Mouse (Mus musculus) liver, embryonic 11.5 days (tissue): Measurements from ENCODE around the gene Klra1. TPM values are rescaled to one million over a fixed set of nuclear protein-coding genes. Genes with fewer than 3 reads are reported as not detected.
A peak's percentile ranks its signal among the peaks of the same experiment; 100 is the strongest.
"Not testable (repeated sequence)": the region's sequence is repeated elsewhere in the genome, so short reads cannot be mapped to it uniquely, and the experiment has no call there.

Experiments used
- ATAC-seq: fragments of 200-750 bp; cut with Nextera tagmentation; replicated peaks from 2 replicates; pipeline ENCODE4 v1.8.0; 2017; ENCODE audit warnings: moderate number of reproducible peaks, mild to moderate bottlenecking, moderate TSS enrichment, moderate library complexity; ENCODE audit not compliant: low FRiP score
- DNase-seq: peaks from one replicate; pipeline ENCODE4 v3.0.0-alpha.2; 2017; ENCODE audit warnings: low spot score
- H3K27ac ChIP-seq: fragments of 300-500 bp; sonication (generic); 2 replicates; pipeline ENCODE4 v1.5.1; 2014; ENCODE audit warnings: mild to moderate bottlenecking, low read depth, low read length, control low read depth
- H3K27me3 ChIP-seq: fragments of 300-500 bp; sonication (generic); replicated peaks from 2 replicates; pipeline ENCODE4 v1.6.1; 2014; ENCODE audit warnings: low read length, mixed read lengths; ENCODE audit not compliant: control insufficient read depth, insufficient read depth
- H3K36me3 ChIP-seq: fragments of 300-500 bp; sonication (generic); 2 replicates; pipeline ENCODE4 v1.6.1; 2014; ENCODE audit warnings: mild to moderate bottlenecking, low read length, moderate library complexity, mixed read lengths; ENCODE audit not compliant: control insufficient read depth, insufficient read depth
- H3K4me1 ChIP-seq: fragments of 300-500 bp; sonication (generic); replicated peaks from 2 replicates; pipeline ENCODE4 v1.6.1; 2014; ENCODE audit warnings: low read length, mixed read lengths; ENCODE audit not compliant: control insufficient read depth, insufficient read depth
- H3K4me2 ChIP-seq: fragments of 300-500 bp; sonication (generic); 2 replicates; pipeline ENCODE4 v1.6.1; 2014; ENCODE audit warnings: mild to moderate bottlenecking, control low read depth, moderate library complexity
- H3K4me3 ChIP-seq: fragments of 300-500 bp; sonication (generic); 2 replicates; pipeline ENCODE4 v1.5.1; 2014; ENCODE audit warnings: low read depth, low read length, control low read depth
- H3K9ac ChIP-seq: fragments of 300-500 bp; sonication (generic); 2 replicates; pipeline ENCODE4 v1.6.1; 2014; ENCODE audit warnings: low read depth, low read length, control low read depth
- H3K9me3 ChIP-seq: fragments of 300-500 bp; sonication (generic); 2 replicates; pipeline ENCODE4 v1.6.1; 2016; ENCODE audit warnings: low read length, inconsistent platforms, mixed read lengths; ENCODE audit not compliant: control insufficient read depth
- WGBS: fragments of 180-500 bp; shearing (Covaris S2); extraction: QIAGEN DNeasy Blood & Tissue Kit; methylation state at CpG from one replicate; pipeline ENCODE4 v1.1.7; 2014; 5-methylcytosine and 5-hydroxymethylcytosine counted together
- polyA plus RNA-seq: library from polyadenylated mRNA; unstranded; fragments of >200 nt; fragmentation: Nextera tagmentation; extraction: Ambion mirVana; gene quantifications from 2 replicates; pipeline ENCODE4 v1.2.1, GENCODE M21; 2014

Klra1 gene
- not detected in 2 replicates for polyA plus RNA-seq

DNA sequence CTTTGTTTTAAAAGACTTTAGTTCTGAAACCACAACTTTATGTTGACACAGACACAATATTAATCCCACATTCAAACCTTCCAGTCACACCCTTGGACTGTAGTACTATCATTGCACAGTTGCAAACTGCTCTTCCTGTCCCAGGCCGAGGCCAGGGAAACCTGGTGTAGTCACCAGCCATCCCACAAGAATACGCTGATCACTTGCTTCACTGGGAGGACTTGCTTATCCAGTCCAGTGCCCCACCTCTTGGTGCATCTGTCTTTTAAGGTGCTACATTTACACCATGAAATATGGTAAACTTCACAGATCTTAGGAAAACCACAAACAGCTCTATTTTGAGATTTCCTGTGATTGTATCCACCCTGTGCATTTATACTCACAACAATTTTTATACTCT is at the start of gene Klra1:
Klra1 (minus strand) TSS at position 125 of the 400 bp plus-strand sequence.
- WGBS = 75% methylated on average over 2 of the region's 2 CpGs
- no peaks in the 10 kb centered on the region for H3K4me1 ChIP-seq

DNA sequence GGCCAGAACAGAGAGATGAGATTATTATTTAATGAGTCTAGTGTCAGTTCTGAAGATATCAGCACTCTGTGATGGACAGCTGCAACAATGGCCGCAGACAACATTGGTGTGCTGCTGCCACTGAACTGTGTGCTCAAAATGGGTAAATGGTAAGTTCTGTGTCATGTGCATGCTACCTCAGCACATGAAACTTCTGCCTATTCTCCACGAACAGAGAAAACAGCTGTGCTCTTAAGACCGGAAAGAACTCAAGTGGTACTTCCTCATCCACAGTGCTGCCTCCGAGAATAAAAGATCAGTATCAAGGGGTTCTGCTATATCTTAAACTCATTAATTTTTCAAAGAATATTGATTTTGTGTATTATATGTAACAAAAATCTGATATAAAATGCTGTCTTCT is 42.8 kb upstream of the Klra1 start:
- Histone ChIP-seq H3K27ac (no peak overlapping the region), H3K9ac (no peak overlapping the region), H3K4me2 (no peak overlapping the region), H3K27me3 (no peaks in the 10 kb centered on the region), H3K4me3 (no peak overlapping the region), H3K4me1 (no peaks in the 10 kb centered on the region), H3K36me3 (no peaks in the 10 kb centered on the region), H3K9me3 (no peaks in the 10 kb centered on the region)
- 75% methylated on average over 4 of the region's 4 CpGs for WGBS
- ATAC-seq = no peak; the same call in 1 of the 2 replicates
- DNase-seq = no peak

More for the DNA sequence above, at the start of gene Klra1:
- no peak for DNase-seq
- Histone ChIP-seq H3K4me2 (no peak within 1 kb of the TSS), H3K36me3 (no peaks in the 10 kb centered on the region), H3K4me3 (no peak within 1 kb of the TSS), H3K27me3 (no peaks in the 10 kb centered on the region), H3K9ac (no peak within 1 kb of the TSS), H3K27ac (no peak within 1 kb of the TSS), H3K9me3 (no peaks in the 10 kb centered on the region)
- no peak for ATAC-seq

DNA sequence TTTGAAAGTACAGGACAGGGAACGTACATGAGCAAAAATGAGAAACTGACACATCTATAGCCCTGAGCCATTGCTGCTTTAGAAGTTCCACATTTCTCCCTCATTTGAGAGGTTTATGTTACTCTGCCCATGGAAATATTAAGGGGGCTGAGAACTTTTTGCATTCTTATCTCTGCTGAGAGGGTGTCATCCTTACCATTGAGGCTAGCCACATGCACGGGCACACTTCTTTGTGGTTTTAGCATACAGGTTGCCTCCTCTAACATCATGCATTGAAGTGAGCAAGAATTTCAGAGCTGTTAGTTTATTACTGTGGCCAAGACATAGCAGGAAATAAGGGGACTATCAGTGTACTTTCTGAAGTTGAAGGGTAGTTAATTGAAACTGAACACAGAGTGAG is 32.5 kb upstream of the Klra1 start:
- ATAC-seq = no peak
- no peak overlapping the region for H3K27ac ChIP-seq
- H3K4me3 ChIP-seq = no peak overlapping the region
- no peak for DNase-seq
- 77% methylated on average over 2 of the region's 2 CpGs for WGBS
- no peaks in the 10 kb centered on the region for H3K4me1 ChIP-seq
- H3K27me3 ChIP-seq = no peaks in the 10 kb centered on the region
- peaks cover 12% of the 10 kb centered on the region for H3K9me3 ChIP-seq
- no peak overlapping the region for H3K4me2 ChIP-seq
- no peaks in the 10 kb centered on the region for H3K36me3 ChIP-seq
- H3K9ac ChIP-seq = no peak overlapping the region

DNA sequence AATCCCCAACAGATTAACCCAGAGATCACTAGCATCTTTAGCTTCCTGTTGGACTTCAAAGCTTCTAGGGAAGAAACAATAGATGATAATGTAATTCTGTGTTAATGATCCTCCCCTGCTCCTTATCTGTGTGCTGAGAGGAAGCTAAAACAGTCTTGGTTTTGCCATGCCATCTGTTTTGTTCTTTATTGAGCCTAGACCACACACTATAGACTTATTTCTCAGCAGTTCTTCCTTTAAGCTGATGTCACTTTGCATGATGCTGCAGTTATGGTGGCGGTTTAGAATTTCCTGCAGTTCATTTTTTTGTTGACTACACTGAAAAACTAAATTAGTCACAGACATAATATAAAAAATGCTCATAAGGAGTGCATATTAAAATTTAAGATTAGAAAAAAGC is 18.2 kb upstream of the Klra1 start:
- no peaks in the 10 kb centered on the region for H3K27me3 ChIP-seq
- DNase-seq (no peak), ATAC-seq (no peak)
- no peak overlapping the region for H3K4me3 ChIP-seq
- H3K36me3 ChIP-seq = no peaks in the 10 kb centered on the region
- no peaks in the 10 kb centered on the region for H3K4me1 ChIP-seq
- H3K4me2 ChIP-seq = no peak overlapping the region
- no peak overlapping the region for H3K27ac ChIP-seq
- 67% methylated on average over 1 of the region's 1 CpGs for WGBS
- H3K9ac ChIP-seq = no peak overlapping the region
- H3K9me3 ChIP-seq = no peaks in the 10 kb centered on the region

DNA sequence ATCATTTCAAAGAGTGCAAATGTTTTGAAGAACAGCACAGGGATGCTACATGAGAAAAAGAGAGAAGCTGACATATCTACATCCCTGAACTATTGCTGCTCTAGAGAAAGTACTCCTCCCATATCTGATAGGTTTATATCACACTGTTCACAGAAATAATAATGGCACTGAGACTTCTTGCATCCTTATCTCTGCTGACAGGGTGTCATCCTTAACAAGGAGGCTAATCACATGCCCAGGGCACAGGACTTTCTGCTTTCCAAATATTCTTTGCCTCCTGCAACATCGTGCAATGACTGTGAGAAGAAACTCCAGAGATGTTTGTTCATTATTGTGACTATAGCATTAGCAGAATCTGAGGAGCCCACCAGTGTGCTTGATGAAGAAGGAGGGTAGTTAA is 871 bp downstream of the Klra1 start:
- no peak overlapping the region for H3K27ac ChIP-seq
- no peak for DNase-seq
- no peaks in the 10 kb centered on the region for H3K4me1 ChIP-seq
- 67% methylated on average over 1 of the region's 1 CpGs for WGBS
- no peak overlapping the region for H3K4me2 ChIP-seq
- H3K9ac ChIP-seq = no peak overlapping the region
- H3K4me3 ChIP-seq = no peak overlapping the region
- no peaks in the 10 kb centered on the region for H3K36me3 ChIP-seq
- no peak for ATAC-seq
- no peaks in the 10 kb centered on the region for H3K27me3 ChIP-seq
- H3K9me3 ChIP-seq = no peaks in the 10 kb centered on the region

DNA sequence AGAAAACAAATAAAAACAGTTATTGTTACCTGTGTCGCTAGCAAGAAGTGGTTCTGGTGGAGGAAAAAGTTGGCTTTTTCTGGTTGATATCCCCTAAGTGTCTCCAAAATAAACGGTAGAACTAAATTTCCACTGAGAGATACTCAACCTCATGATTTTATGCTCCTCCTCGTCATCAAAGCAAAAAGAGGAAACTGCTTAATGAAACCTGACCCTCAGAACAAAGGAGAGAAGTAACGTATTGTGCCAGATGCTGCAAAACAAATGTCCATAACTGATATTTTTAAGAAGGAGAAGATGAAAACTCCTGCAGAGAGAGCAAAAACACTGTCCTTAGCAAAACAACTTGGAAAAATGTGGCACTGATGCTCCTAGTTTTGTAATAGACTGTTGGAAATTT is 4.3 kb downstream of the Klra1 start:
- no peaks in the 10 kb centered on the region for H3K9me3 ChIP-seq
- H3K4me1 ChIP-seq = no peaks in the 10 kb centered on the region
- ATAC-seq (no peak), DNase-seq (no peak)
- H3K36me3 ChIP-seq = no peaks in the 10 kb centered on the region
- H3K4me3 ChIP-seq = no peak overlapping the region
- WGBS = 66% methylated on average over 4 of the region's 4 CpGs
- H3K27me3 ChIP-seq = no peaks in the 10 kb centered on the region
- no peak overlapping the region for H3K9ac ChIP-seq
- no peak overlapping the region for H3K27ac ChIP-seq
- H3K4me2 ChIP-seq = no peak overlapping the region

DNA sequence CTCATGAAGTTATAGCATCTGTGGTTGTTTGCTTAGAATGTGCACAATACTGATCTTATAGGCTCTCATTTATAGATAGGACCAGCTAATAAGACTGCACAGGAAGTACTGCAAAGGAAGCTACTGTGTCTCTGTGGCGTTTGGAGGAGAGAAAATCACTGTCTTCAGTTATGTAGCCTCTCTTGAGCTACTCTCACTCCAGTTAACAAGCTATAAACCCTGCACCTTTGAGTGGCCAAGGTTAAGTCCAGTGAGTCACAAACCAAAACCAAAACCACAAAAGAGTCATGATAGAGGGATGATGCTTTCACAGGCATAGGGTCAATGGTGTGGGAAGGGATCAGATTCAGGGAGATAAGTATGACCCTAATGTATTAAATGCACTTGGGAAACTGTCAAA is 41.3 kb downstream of the Klra1 start:
- H3K9ac ChIP-seq, H3K27me3 ChIP-seq, H3K27ac ChIP-seq, ATAC-seq, H3K4me2 ChIP-seq, H3K9me3 ChIP-seq, DNase-seq, H3K36me3 ChIP-seq, H3K4me1 ChIP-seq, H3K4me3 ChIP-seq: not testable (repeated sequence)
- 44% methylated on average over 1 of the region's 1 CpGs for WGBS

DNA sequence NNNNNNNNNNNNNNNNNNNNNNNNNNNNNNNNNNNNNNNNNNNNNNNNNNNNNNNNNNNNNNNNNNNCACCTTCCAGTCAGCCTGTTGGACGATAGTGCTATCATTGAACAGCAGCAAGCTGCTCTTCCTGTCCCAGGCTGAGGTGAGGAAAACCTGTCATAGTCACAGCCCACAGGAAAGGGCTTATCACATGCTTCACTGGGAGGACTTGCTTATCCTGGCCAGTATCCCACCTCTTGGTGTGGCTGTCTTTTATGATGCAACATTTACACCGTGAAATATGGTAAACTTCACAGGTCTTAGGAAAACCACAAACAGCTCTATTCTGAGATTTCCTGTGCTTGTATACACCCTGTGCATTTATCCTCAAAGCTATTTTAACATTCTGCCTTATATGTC is 44.7 kb downstream of the Klra1 start:
- not testable (repeated sequence) for DNase-seq, H3K4me2 ChIP-seq, H3K4me1 ChIP-seq, H3K4me3 ChIP-seq, H3K9me3 ChIP-seq, H3K9ac ChIP-seq, H3K27ac ChIP-seq, H3K27me3 ChIP-seq, H3K36me3 ChIP-seq
- WGBS = 45% methylated on average over 2 of the region's 2 CpGs
- peak; percentile 45; the same call in 1 of the 2 replicates for ATAC-seq

DNA sequence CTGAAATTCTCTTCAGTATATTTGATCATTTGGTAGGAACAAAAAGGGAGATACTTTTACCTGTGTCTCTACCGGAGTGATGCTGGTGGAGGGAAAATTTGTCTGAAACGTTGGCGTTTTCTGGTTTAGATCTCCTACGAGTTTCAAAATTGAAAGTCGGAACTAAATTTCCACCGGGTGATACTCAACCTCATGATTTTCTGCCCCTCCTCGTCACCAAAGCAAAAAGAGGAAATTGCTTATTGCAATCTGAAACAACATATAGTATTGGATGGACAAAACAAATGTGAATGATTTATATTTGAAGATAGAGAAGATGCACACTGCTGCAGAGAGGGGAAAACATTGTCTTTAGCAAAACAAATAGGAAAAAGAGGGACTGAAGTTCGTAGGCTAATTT is 49.3 kb downstream of the Klra1 start, which contains the start of gene Klra3:
Klra3 (minus strand) TSS at position 164 of the 400 bp plus-strand sequence.
- no peak for ATAC-seq
- Histone ChIP-seq H3K9me3 (no peaks in the 10 kb centered on the region), H3K4me2 (no peak within 1 kb of the TSS), H3K36me3 (no peaks in the 10 kb centered on the region), H3K27me3 (no peaks in the 10 kb centered on the region), H3K4me3 (no peak within 1 kb of the TSS), H3K9ac (no peak within 1 kb of the TSS), H3K27ac (no peak within 1 kb of the TSS), H3K4me1 (no peaks in the 10 kb centered on the region)
- no peak for DNase-seq
- WGBS = 83% methylated on average over 8 of the region's 8 CpGs
